In genomic region chr15:25847576-25848168, GRCm38 (mm10) we compare ENCODE assay signal across 24 mouse cellular contexts. TPM values are rescaled to one million over a fixed set of nuclear protein-coding genes. Genes with fewer than 3 reads are reported as not detected.
DNase-seq lines count a peak whose midpoint lies in the region; ATAC-seq and TF ChIP-seq lines count a peak whose summit lies in the region.
"Had no signal": no experiment of that assay in that cellular context is flagged by ENCODE, and none has a peak within 500 bp of the region (broad histone marks: within the 10 kb centered on the region; RNA-seq: fewer than 3 reads in every experiment).

No protein-coding gene starts in this region.

- peak; percentile 66 for DNase-seq in midbrain, embryonic 11.5 days (ENCODE audit: low spot score, missing footprints)
- no peak for DNase-seq in midbrain, embryonic 10.5 days (ENCODE audit: low spot score)
- peak; percentile 58 for DNase-seq in R1 (ENCODE audit: low read depth, low spot score)
- DNase-seq in right cerebral cortex, adult 18-20 months = no peak
- DNase-seq in adrenal gland, adult 8-10 months = no peak
- DNase-seq: adrenal gland, postnatal 14 days; cerebellum, adult 18-20 months; cerebellum, adult 9-11 months; cerebellum, postnatal 36 days; gastrocnemius, postnatal 10 days; heart, adult 18-20 months; heart, postnatal 14 days had no signal

- H3ac ChIP-seq in myocyte (ENCODE audit: control insufficient read depth, insufficient read length) = no peak overlapping the region

- H3K9me3 ChIP-seq in midbrain, embryonic 11.5 days (ENCODE audit: control insufficient read depth, low read length) = no peaks in the 10 kb centered on the region
- no peaks in the 10 kb centered on the region for H3K9me3 ChIP-seq in midbrain, embryonic 10.5 days (replicated peaks)
- H3K9me3 ChIP-seq in heart, embryonic 12.5 days (replicated peaks) = 0 out of 2 replicates have a peak, but pooled peaks cover 5% of the 10 kb centered on the region
- H3K9me3 ChIP-seq: embryonic facial prominence, embryonic 13.5 days; forebrain, embryonic 12.5 days; heart, embryonic 10.5 days; heart, embryonic 15.5 days had no signal

- H3K9ac ChIP-seq in midbrain, embryonic 11.5 days (ENCODE audit: low read length) = no peak overlapping the region
- no peak overlapping the region for H3K9ac ChIP-seq in heart, embryonic 12.5 days
- H3K9ac ChIP-seq: embryonic facial prominence, embryonic 13.5 days; forebrain, embryonic 12.5 days; heart, embryonic 15.5 days; hindbrain, embryonic 14.5 days had no signal

- H3K4me1 ChIP-seq in midbrain, embryonic 11.5 days (ENCODE audit: control insufficient read depth, insufficient read depth, low read length) = peaks cover 7% of the 10 kb centered on the region
- H3K4me1 ChIP-seq in midbrain, embryonic 10.5 days = peaks cover 16% of the 10 kb centered on the region
- peaks cover 1% of the 10 kb centered on the region; the same call in 1 of the 2 replicates for H3K4me1 ChIP-seq in heart, embryonic 12.5 days (replicated peaks)

- H3K27me3 ChIP-seq in midbrain, embryonic 11.5 days (ENCODE audit: control insufficient read depth, insufficient read depth, low read length) = peaks cover 8% of the 10 kb centered on the region; the same call in 1 of the 2 replicates
- peaks cover 26% of the 10 kb centered on the region for H3K27me3 ChIP-seq in midbrain, embryonic 10.5 days (ENCODE audit: low read depth, poor library complexity, severe bottlenecking)
- no peaks in the 10 kb centered on the region for H3K27me3 ChIP-seq in myocyte (ENCODE audit: control insufficient read depth, insufficient read depth, insufficient read length)
- no peaks in the 10 kb centered on the region for H3K27me3 ChIP-seq in heart, embryonic 12.5 days (replicated peaks)
- H3K27me3 ChIP-seq: heart, embryonic 15.5 days; Patski had no signal

- no peak for TF ChIP-seq POLR2A in myocyte (IDR thresholded peaks at IDR 0.05; ENCODE audit: insufficient read length, low read depth)

- WGBS in midbrain, embryonic 11.5 days = 97% methylated on average over 1 of the region's 1 CpGs
- 88% methylated on average over 1 of the region's 1 CpGs for WGBS in midbrain, embryonic 10.5 days
- WGBS in heart, embryonic 12.5 days = 95% methylated on average over 1 of the region's 1 CpGs

- H3K79me2 ChIP-seq in myocyte (ENCODE audit: control insufficient read depth, insufficient read depth) = peaks cover 82% of the 10 kb centered on the region

- H3K4me2 ChIP-seq in midbrain, embryonic 11.5 days = no peak overlapping the region
- no peak overlapping the region for H3K4me2 ChIP-seq in myocyte (ENCODE audit: low read depth)
- H3K4me2 ChIP-seq in heart, embryonic 12.5 days = no peak overlapping the region
- H3K4me2 ChIP-seq: embryonic facial prominence, embryonic 13.5 days; forebrain, embryonic 12.5 days; heart, embryonic 15.5 days; hindbrain, embryonic 14.5 days had no signal

- no peak for ATAC-seq in midbrain, embryonic 11.5 days (ENCODE audit: low FRiP score)
- no peak for ATAC-seq in heart, embryonic 12.5 days (ENCODE audit: insufficient number of reproducible peaks, low FRiP score)
- ATAC-seq: CD4-positive, CD25-positive, alpha-beta regulatory T cell, adult 4 months; forebrain, embryonic 16.5 days; intestine, postnatal 0 days; Patski had no signal

- H3K4me3 ChIP-seq in midbrain, embryonic 11.5 days (ENCODE audit: low read depth, low read length) = no peak overlapping the region
- H3K4me3 ChIP-seq in midbrain, embryonic 10.5 days = no peak overlapping the region
- no peak overlapping the region for H3K4me3 ChIP-seq in myocyte
- H3K4me3 ChIP-seq in heart, embryonic 12.5 days = no peak overlapping the region
- H3K4me3 ChIP-seq: embryonic facial prominence, embryonic 13.5 days; forebrain, embryonic 12.5 days; heart, embryonic 10.5 days; heart, embryonic 15.5 days had no signal

- no peak overlapping the region for H3K27ac ChIP-seq in midbrain, embryonic 11.5 days (ENCODE audit: low read depth, low read length)
- no peak overlapping the region for H3K27ac ChIP-seq in midbrain, embryonic 10.5 days (replicated peaks)
- H3K27ac ChIP-seq in heart, embryonic 12.5 days (ENCODE audit: poor library complexity, severe bottlenecking) = no peak overlapping the region
- H3K27ac ChIP-seq: embryonic facial prominence, embryonic 13.5 days; forebrain, embryonic 12.5 days; heart, embryonic 10.5 days; heart, embryonic 15.5 days; hindbrain, embryonic 14.5 days had no signal

- H3K36me3 ChIP-seq in midbrain, embryonic 11.5 days (ENCODE audit: control insufficient read depth, insufficient read depth, low read length) = no peaks in the 10 kb centered on the region
- H3K36me3 ChIP-seq in midbrain, embryonic 10.5 days = no peaks in the 10 kb centered on the region
- H3K36me3 ChIP-seq in myocyte (ENCODE audit: control insufficient read depth, insufficient read depth) = no peaks in the 10 kb centered on the region
- no peaks in the 10 kb centered on the region for H3K36me3 ChIP-seq in heart, embryonic 12.5 days
- H3K36me3 ChIP-seq: embryonic facial prominence, embryonic 13.5 days; forebrain, embryonic 12.5 days; G1E; heart, embryonic 10.5 days; heart, embryonic 15.5 days had no signal

TF ChIP-seq in myocyte, 11 proteins besides CTCF, POLR2A, EP300 and RAD21:
- TF ChIP-seq CEBPB (IDR thresholded peaks at IDR 0.05; ENCODE audit: insufficient read depth, poor library complexity, severe bottlenecking) (no peak), MYOG (IDR thresholded peaks at IDR 0.05; ENCODE audit: control insufficient read depth in 1 of 3, insufficient read depth in 1 of 3, insufficient read length in 2 of 3, low read depth in 2 of 3) (peak in 1 of 3 experiments; percentile 80), USF1 (IDR thresholded peaks at IDR 0.05; ENCODE audit: low read depth) (peak; percentile 8), E2F4 (IDR thresholded peaks at IDR 0.05; ENCODE audit: insufficient read depth) (no peak), MYOD1 (IDR thresholded peaks at IDR 0.05; ENCODE audit: control insufficient read depth in 1 of 3, insufficient read length in 2 of 3, low read depth in 2 of 3) (peak; percentile 68 to 79 (median 76)), REST (IDR thresholded peaks at IDR 0.05; ENCODE audit: insufficient read depth, insufficient read length) (no peak), TCF12 (IDR thresholded peaks at IDR 0.05; ENCODE audit: insufficient read depth, poor library complexity, severe bottlenecking) (peak; percentile 71)

RNA-seq across cellular contexts. Expression of gene Retreg1, which starts 4.7 kb away (rescaled TPM):
- polyA plus RNA-seq in midbrain, embryonic 11.5 days (2014; fragmentation: Nextera tagmentation; extraction: Ambion mirVana) = 4.2 TPM in 2 replicates
- polyA plus RNA-seq in midbrain, embryonic 10.5 days (2016; fragmentation: Nextera tagmentation; extraction: Ambion mirVana) = 1.8 and 1.9 TPM in 2 replicates
- 32.8 TPM for polyA plus RNA-seq in myocyte (2012; fragmentation: generic; extraction: Trizol)
- 56.5 and 62.2 TPM in 2 replicates for polyA plus RNA-seq in heart, embryonic 12.5 days (2016; fragmentation: Nextera tagmentation; extraction: Ambion mirVana)
- 10 to 100 TPM; 39.4 to 99.3 (median 45.7) TPM for total RNA-seq in adrenal gland, adult 8-10 months (2022)
- polyA plus RNA-seq: G1E had no signal

Comparison
In these comparisons a context has a peak if more than half of its experiments do, and no peak if none do; other contexts are left out.
1. DNase-seq: peak in midbrain, embryonic 11.5 days (single experiment) and R1 (single experiment); none in midbrain, embryonic 10.5 days (single experiment), right cerebral cortex, adult 18-20 months (single experiment) and adrenal gland, adult 8-10 months (single experiment).